Mouse (Mus musculus): ENCODE results near the gene Gm10282. TPM values are rescaled to one million over a fixed set of nuclear protein-coding genes. Genes with fewer than 3 reads are reported as not detected.

Gm10282 gene
- polyA plus RNA-seq, 1 experiment from 2014 or later, result 39.9 TPM

- 94% methylated on average over 20 of the region's 20 CpGs for WGBS
- Histone ChIP-seq H3K9me3 (replicated peaks; ENCODE audit: control insufficient read depth, low read length) (no peaks in the 10 kb centered on the region), H3K4me3 (ENCODE audit: low read depth, low read length) (no peak overlapping the region), H3K4me2 (ENCODE audit: low read depth, low read length) (no peak overlapping the region), H3K27ac (replicated peaks; ENCODE audit: low read depth, low read length) (no peak overlapping the region), H3K9ac (replicated peaks; ENCODE audit: low read length) (no peak overlapping the region), H3K4me1 (ENCODE audit: control insufficient read depth, insufficient read depth, low read length) (peaks cover 5% of the 10 kb centered on the region; the same call in 1 of the 2 replicates), H3K27me3 (ENCODE audit: control insufficient read depth, insufficient read depth, low read length) (peaks cover 28% of the 10 kb centered on the region), H3K36me3 (replicated peaks; ENCODE audit: control insufficient read depth, insufficient read depth, low read depth, low read length) (no peaks in the 10 kb centered on the region)
- ATAC-seq (replicated peaks; ENCODE audit: insufficient number of reproducible peaks, low FRiP score, low TSS enrichment, low read depth) (no peak), DNase-seq (ENCODE audit: low spot score) (no peak)
Observed at GRCm38 (mm10) chr8:72321635-72322441, 16.8 kb upstream of the Gm10282 start.

- no peak for DNase-seq (ENCODE audit: low spot score)
- H3K4me1 ChIP-seq (ENCODE audit: control insufficient read depth, insufficient read depth, low read length), result peaks cover 5% of the 10 kb centered on the region; the same call in 1 of the 2 replicates
- no peak overlapping the region for H3K9ac ChIP-seq (replicated peaks; ENCODE audit: low read length)
- H3K27ac ChIP-seq (replicated peaks; ENCODE audit: low read depth, low read length), result no peak overlapping the region
- H3K36me3 ChIP-seq (replicated peaks; ENCODE audit: control insufficient read depth, insufficient read depth, low read depth, low read length), result no peaks in the 10 kb centered on the region
- H3K27me3 ChIP-seq (ENCODE audit: control insufficient read depth, insufficient read depth, low read length), result peaks cover 28% of the 10 kb centered on the region
- H3K9me3 ChIP-seq (replicated peaks; ENCODE audit: control insufficient read depth, low read length), result no peaks in the 10 kb centered on the region
- no peak overlapping the region for H3K4me3 ChIP-seq (ENCODE audit: low read depth, low read length)
- 54% methylated on average over 25 of the region's 25 CpGs for WGBS
- ATAC-seq (replicated peaks; ENCODE audit: insufficient number of reproducible peaks, low FRiP score, low TSS enrichment, low read depth), result no peak
- no peak overlapping the region for H3K4me2 ChIP-seq (ENCODE audit: low read depth, low read length)
Observed at GRCm38 (mm10) chr8:72320803-72321583, 15.9 kb upstream of the Gm10282 start.

GRCm38 (mm10) chr8:72319921-72320802, 15.1 kb upstream of the Gm10282 start:
- peak overlapping the region; percentile 49 for H3K4me3 ChIP-seq (ENCODE audit: low read depth, low read length)
- no peaks in the 10 kb centered on the region for H3K9me3 ChIP-seq (replicated peaks; ENCODE audit: control insufficient read depth, low read length)
- H3K4me1 ChIP-seq (ENCODE audit: control insufficient read depth, insufficient read depth, low read length), result peaks cover 5% of the 10 kb centered on the region; the same call in 1 of the 2 replicates
- 6% methylated on average over 51 of the region's 55 CpGs for WGBS
- DNase-seq (ENCODE audit: low spot score), result no peak
- peaks cover 28% of the 10 kb centered on the region for H3K27me3 ChIP-seq (ENCODE audit: control insufficient read depth, insufficient read depth, low read length)
- no peak for ATAC-seq (replicated peaks; ENCODE audit: insufficient number of reproducible peaks, low FRiP score, low TSS enrichment, low read depth)
- peak overlapping the region; percentile 88 for H3K4me2 ChIP-seq (ENCODE audit: low read depth, low read length)
- H3K27ac ChIP-seq (replicated peaks; ENCODE audit: low read depth, low read length), result no peak overlapping the region
- peak overlapping the region; percentile 37 for H3K9ac ChIP-seq (replicated peaks; ENCODE audit: low read length)
- no peaks in the 10 kb centered on the region for H3K36me3 ChIP-seq (replicated peaks; ENCODE audit: control insufficient read depth, insufficient read depth, low read depth, low read length)

GRCm38 (mm10) chr8:72319397-72319796, 14.3 kb upstream of the Gm10282 start:
- H3K4me2 ChIP-seq (ENCODE audit: low read depth, low read length), result peak overlapping the region; percentile 88
- H3K9ac ChIP-seq (replicated peaks; ENCODE audit: low read length), result peak overlapping the region; percentile 37
- peak; percentile 26 for DNase-seq (ENCODE audit: low spot score)
- no peaks in the 10 kb centered on the region for H3K36me3 ChIP-seq (replicated peaks; ENCODE audit: control insufficient read depth, insufficient read depth, low read depth, low read length)
- peak overlapping the region; percentile 49 for H3K4me3 ChIP-seq (ENCODE audit: low read depth, low read length)
- WGBS, result under 1% methylated on average over 44 of the region's 48 CpGs
- H3K9me3 ChIP-seq (replicated peaks; ENCODE audit: control insufficient read depth, low read length), result no peaks in the 10 kb centered on the region
- 0 out of 2 replicates have a peak, but pooled peaks have one; percentile 18 for ATAC-seq (replicated peaks; ENCODE audit: insufficient number of reproducible peaks, low FRiP score, low TSS enrichment, low read depth)
- peaks cover 5% of the 10 kb centered on the region; the same call in 1 of the 2 replicates for H3K4me1 ChIP-seq (ENCODE audit: control insufficient read depth, insufficient read depth, low read length)
- H3K27me3 ChIP-seq (ENCODE audit: control insufficient read depth, insufficient read depth, low read length), result peaks cover 28% of the 10 kb centered on the region
- H3K27ac ChIP-seq (replicated peaks; ENCODE audit: low read depth, low read length), result no peak overlapping the region

- Histone ChIP-seq H3K27ac (replicated peaks; ENCODE audit: low read depth, low read length) (no peak within 1 kb of the TSS), H3K36me3 (replicated peaks; ENCODE audit: control insufficient read depth, insufficient read depth, low read depth, low read length) (no peaks in the 10 kb centered on the region), H3K27me3 (ENCODE audit: control insufficient read depth, insufficient read depth, low read length) (peaks cover 28% of the 10 kb centered on the region), H3K9ac (replicated peaks; ENCODE audit: low read length) (peak within 1 kb of the TSS; percentile 46), H3K4me2 (ENCODE audit: low read depth, low read length) (peak within 1 kb of the TSS; percentile 88), H3K9me3 (replicated peaks; ENCODE audit: control insufficient read depth, low read length) (no peaks in the 10 kb centered on the region), H3K4me3 (ENCODE audit: low read depth, low read length) (peak within 1 kb of the TSS; percentile 49), H3K4me1 (ENCODE audit: control insufficient read depth, insufficient read depth, low read length) (peaks cover 5% of the 10 kb centered on the region; the same call in 1 of the 2 replicates)
- WGBS, result under 1% methylated on average over 45 of the region's 46 CpGs
- ATAC-seq (replicated peaks; ENCODE audit: insufficient number of reproducible peaks, low FRiP score, low TSS enrichment, low read depth) (peak; percentile 93), DNase-seq (ENCODE audit: low spot score) (peak; percentile 89)
Observed at GRCm38 (mm10) chr8:72318801-72319322, 13.8 kb upstream of the Gm10282 start, which contains the start of gene Klf2. Gene Klf2, plus strand, starts transcription at chr8:72319033.

GRCm38 (mm10) chr8:72317741-72318301, 12.8 kb upstream of the Gm10282 start:
- no peak for DNase-seq (ENCODE audit: low spot score)
- no peak for ATAC-seq (replicated peaks; ENCODE audit: insufficient number of reproducible peaks, low FRiP score, low TSS enrichment, low read depth)
- no peak overlapping the region for H3K27ac ChIP-seq (replicated peaks; ENCODE audit: low read depth, low read length)
- peaks cover 28% of the 10 kb centered on the region for H3K27me3 ChIP-seq (ENCODE audit: control insufficient read depth, insufficient read depth, low read length)
- H3K9ac ChIP-seq (replicated peaks; ENCODE audit: low read length), result no peak overlapping the region
- no peak overlapping the region for H3K4me3 ChIP-seq (ENCODE audit: low read depth, low read length)
- H3K9me3 ChIP-seq (replicated peaks; ENCODE audit: control insufficient read depth, low read length), result no peaks in the 10 kb centered on the region
- no peaks in the 10 kb centered on the region for H3K36me3 ChIP-seq (replicated peaks; ENCODE audit: control insufficient read depth, insufficient read depth, low read depth, low read length)
- H3K4me2 ChIP-seq (ENCODE audit: low read depth, low read length), result no peak overlapping the region
- WGBS, result 36% methylated on average over 5 of the region's 5 CpGs
- peaks cover 5% of the 10 kb centered on the region; the same call in 1 of the 2 replicates for H3K4me1 ChIP-seq (ENCODE audit: control insufficient read depth, insufficient read depth, low read length)

- Histone ChIP-seq H3K9ac (replicated peaks; ENCODE audit: low read length) (no peak overlapping the region), H3K4me1 (ENCODE audit: control insufficient read depth, insufficient read depth, low read length) (peaks cover 5% of the 10 kb centered on the region; the same call in 1 of the 2 replicates), H3K4me3 (ENCODE audit: low read depth, low read length) (no peak overlapping the region), H3K36me3 (replicated peaks; ENCODE audit: control insufficient read depth, insufficient read depth, low read depth, low read length) (no peaks in the 10 kb centered on the region), H3K4me2 (ENCODE audit: low read depth, low read length) (no peak overlapping the region), H3K27ac (replicated peaks; ENCODE audit: low read depth, low read length) (no peak overlapping the region), H3K27me3 (ENCODE audit: control insufficient read depth, insufficient read depth, low read length) (peaks cover 22% of the 10 kb centered on the region), H3K9me3 (replicated peaks; ENCODE audit: control insufficient read depth, low read length) (no peaks in the 10 kb centered on the region)
- ATAC-seq (replicated peaks; ENCODE audit: insufficient number of reproducible peaks, low FRiP score, low TSS enrichment, low read depth) (no peak), DNase-seq (ENCODE audit: low spot score) (no peak)
- WGBS, result 26% methylated on average over 10 of the region's 10 CpGs
Observed at GRCm38 (mm10) chr8:72316053-72316695, 11.1 kb upstream of the Gm10282 start.

Measured in embryonic facial prominence, embryonic 11.5 days (tissue).